ENCODE assay signal across 10 mouse cellular contexts in genomic region chr15:6702164-6702563, GRCm38 (mm10). TPM values are rescaled to one million over a fixed set of nuclear protein-coding genes. Genes with fewer than 3 reads are reported as not detected.
DNase-seq lines count a peak whose midpoint lies in the region; ATAC-seq and TF ChIP-seq lines count a peak whose summit lies in the region.
"Had no signal": no experiment of that assay in that cellular context is flagged by ENCODE, and none has a peak within 500 bp of the region (broad histone marks: within the 10 kb centered on the region; RNA-seq: fewer than 3 reads in every experiment).

No protein-coding gene starts in this region.

- H3K27me3 ChIP-seq in kidney, postnatal 0 days (ENCODE audit: insufficient read depth, low read length): peaks cover 8% of the 10 kb centered on the region
- H3K27me3 ChIP-seq in C2C12 (ENCODE audit: control insufficient read depth, insufficient read depth, insufficient read length) (no peaks in the 10 kb centered on the region), ES-Bruce4 (ENCODE audit: control insufficient read depth, insufficient read depth, low read length, poor library complexity, severe bottlenecking) (no peaks in the 10 kb centered on the region)
- H3K27me3 ChIP-seq in forebrain, embryonic 15.5 days: 0 out of 2 replicates have a peak, but pooled peaks cover 4% of the 10 kb centered on the region
- H3K27me3 ChIP-seq: stomach, embryonic 15.5 days had no signal

- TF ChIP-seq POLR2A in ES-Bruce4 (IDR thresholded peaks at IDR 0.05; ENCODE audit: insufficient read depth, low read length): no peak

- H3K79me3 ChIP-seq in C2C12 (ENCODE audit: low read depth): no peaks in the 10 kb centered on the region

- peak; percentile 51; the same call in 1 of the 2 replicates for TF ChIP-seq CTCF in kidney, postnatal 0 days (IDR thresholded peaks at IDR 0.05; ENCODE audit: low read depth)
- TF ChIP-seq CTCF in C2C12 (IDR thresholded peaks at IDR 0.05; ENCODE audit: control insufficient read depth, insufficient read depth, insufficient read length) (peak; percentile 25), ES-Bruce4 (IDR thresholded peaks at IDR 0.05; ENCODE audit: low read depth, low read length) (peak; percentile 61)

- no peaks in the 10 kb centered on the region for H3K79me2 ChIP-seq in C2C12 (ENCODE audit: control insufficient read depth, insufficient read depth)

- H3K36me3 ChIP-seq in kidney, postnatal 0 days (ENCODE audit: insufficient read depth, low read length): no peaks in the 10 kb centered on the region
- H3K36me3 ChIP-seq in C2C12 (ENCODE audit: control insufficient read depth, insufficient read depth) (no peaks in the 10 kb centered on the region), ES-Bruce4 (ENCODE audit: control insufficient read depth, insufficient read depth, low read length, poor library complexity, severe bottlenecking) (no peaks in the 10 kb centered on the region)
- H3K36me3 ChIP-seq in forebrain, embryonic 15.5 days: no peaks in the 10 kb centered on the region
- H3K36me3 ChIP-seq: neural tube, embryonic 13.5 days; stomach, embryonic 15.5 days had no signal

- WGBS in kidney, postnatal 0 days: 65% methylated on average over 2 of the region's 2 CpGs
- WGBS in forebrain, embryonic 15.5 days: 69% methylated on average over 2 of the region's 2 CpGs

- no peak overlapping the region for H3ac ChIP-seq in C2C12 (ENCODE audit: control insufficient read depth, insufficient read length, low read depth)

- no peak for TF ChIP-seq EP300 in ES-Bruce4 (IDR thresholded peaks at IDR 0.05; ENCODE audit: insufficient read depth, low read depth, low read length)

- no peak overlapping the region for H3K9ac ChIP-seq in kidney, postnatal 0 days (ENCODE audit: low read depth, low read length)
- no peak overlapping the region for H3K9ac ChIP-seq in ES-Bruce4 (ENCODE audit: low read depth, poor library complexity, severe bottlenecking)
- H3K9ac ChIP-seq in forebrain, embryonic 15.5 days (replicated peaks): no peak overlapping the region
- H3K9ac ChIP-seq: neural tube, embryonic 13.5 days; stomach, embryonic 15.5 days had no signal

- H3K4me3 ChIP-seq in kidney, postnatal 0 days (replicated peaks; ENCODE audit: low read depth, low read length): no peak overlapping the region
- no peak overlapping the region for H3K4me3 ChIP-seq in C2C12 (ENCODE audit: insufficient read depth, poor library complexity, severe bottlenecking)
- H3K4me3 ChIP-seq in ES-Bruce4 (ENCODE audit: low read depth, low read length): no peak overlapping the region
- H3K4me3 ChIP-seq in forebrain, embryonic 15.5 days: no peak overlapping the region
- H3K4me3 ChIP-seq: neural tube, embryonic 13.5 days; stomach, embryonic 15.5 days had no signal

- H3K27ac ChIP-seq in kidney, postnatal 0 days: no peak overlapping the region
- H3K27ac ChIP-seq in ES-Bruce4 (ENCODE audit: insufficient read depth, low read length): no peak overlapping the region
- H3K27ac ChIP-seq in forebrain, embryonic 15.5 days (replicated peaks): no peak overlapping the region
- H3K27ac ChIP-seq: neural tube, embryonic 13.5 days; stomach, embryonic 15.5 days had no signal

- DNase-seq in kidney, postnatal 0 days (ENCODE audit: low spot score): no peak
- DNase-seq in kidney, adult 11 months: no peak
- peak; percentile 35 to 69 for DNase-seq in kidney, postnatal 36 days
- DNase-seq in left cerebral cortex, postnatal 14 days (ENCODE audit: low spot score in 2 of 2): no peak

- intact Hi-C loops in left cerebral cortex, postnatal 14 days (cut with DNase I): no loop called here

- no peaks in the 10 kb centered on the region for H3K4me1 ChIP-seq in kidney, postnatal 0 days (replicated peaks; ENCODE audit: insufficient read depth, low read length)
- no peaks in the 10 kb centered on the region for H3K4me1 ChIP-seq in ES-Bruce4 (ENCODE audit: control insufficient read depth, insufficient read depth, low read length)
- peaks cover under 1% of the 10 kb centered on the region for H3K4me1 ChIP-seq in forebrain, embryonic 15.5 days
- H3K4me1 ChIP-seq: neural tube, embryonic 13.5 days; stomach, embryonic 15.5 days had no signal

- no peak overlapping the region for H3K4me2 ChIP-seq in kidney, postnatal 0 days (ENCODE audit: low read length)
- no peak overlapping the region for H3K4me2 ChIP-seq in forebrain, embryonic 15.5 days (replicated peaks)
- H3K4me2 ChIP-seq: heart, embryonic 11.5 days; neural tube, embryonic 13.5 days; stomach, embryonic 15.5 days had no signal

- ATAC-seq in kidney, postnatal 0 days (replicated peaks; ENCODE audit: low FRiP score, low read depth): no peak
- no peak for ATAC-seq in forebrain, embryonic 15.5 days (replicated peaks)

- H3K9me3 ChIP-seq in kidney, postnatal 0 days (replicated peaks; ENCODE audit: low read length): no peaks in the 10 kb centered on the region
- H3K9me3 ChIP-seq in ES-Bruce4 (replicated peaks; ENCODE audit: control insufficient read depth, insufficient read depth, low read length, poor library complexity, severe bottlenecking): no peaks in the 10 kb centered on the region
- no peaks in the 10 kb centered on the region for H3K9me3 ChIP-seq in forebrain, embryonic 15.5 days
- H3K9me3 ChIP-seq: neural tube, embryonic 13.5 days; stomach, embryonic 15.5 days had no signal

TF ChIP-seq in C2C12, 6 proteins besides CTCF, POLR2A, EP300 and RAD21:
- TF ChIP-seq CEBPB (IDR thresholded peaks at IDR 0.05; ENCODE audit: low read depth) (no peak), FOSL1 (IDR thresholded peaks at IDR 0.05; ENCODE audit: insufficient read depth, low read length, poor library complexity, severe bottlenecking) (no peak), MYOG (IDR thresholded peaks at IDR 0.05; ENCODE audit: control insufficient read depth, extremely low read depth, insufficient read length) (no peak), MYOD1 (IDR thresholded peaks at IDR 0.05; ENCODE audit: control insufficient read depth, insufficient read length, low read depth) (no peak), USF1 (IDR thresholded peaks at IDR 0.05; ENCODE audit: low read depth) (no peak), MAX (IDR thresholded peaks at IDR 0.05) (no peak)

RNA-seq across cellular contexts. Expression of gene Rictor, which starts 6.0 kb away (rescaled TPM):
- polyA plus RNA-seq in kidney, postnatal 0 days (2015; fragmentation: Nextera tagmentation; extraction: Ambion mirVana): 28.3 and 29.6 TPM in 2 replicates
- 2.7 TPM for polyA plus RNA-seq in C2C12 (2012; fragmentation: generic; extraction: Trizol)
- 54.4 and 54.7 TPM in 2 replicates for polyA plus RNA-seq in ES-Bruce4 (2011; ENCODE audit: insufficient read depth, insufficient read length, low read depth, missing spikeins)
- 59.1 and 60.7 TPM in 2 replicates for polyA plus RNA-seq in forebrain, embryonic 15.5 days (2015; fragmentation: Nextera tagmentation; extraction: Ambion mirVana)
- 10 to 100 TPM; 37.3 to 38.1 TPM for total RNA-seq in left cerebral cortex, postnatal 14 days (2021)

Comparison
In these comparisons a context has a peak if more than half of its experiments do, and no peak if none do; other contexts are left out.
1. DNase-seq: peak in kidney, postnatal 36 days (2 of 2); none in kidney, postnatal 0 days (single experiment), kidney, adult 11 months (single experiment) and left cerebral cortex, postnatal 14 days (0 of 2).
2. Peak in every context shown above with its lines, with median percentiles within 50 percentile points of each other: CTCF ChIP-seq.